Mouse (Mus musculus): ENCODE results near the gene Fam104a. TPM values are rescaled to one million over a fixed set of nuclear protein-coding genes. Genes with fewer than 3 reads are reported as not detected.
"Not testable (repeated sequence)": the region's sequence is repeated elsewhere in the genome, so short reads cannot be mapped to it uniquely, and the experiment has no call there.

Fam104a gene
- polyA plus RNA-seq, 1 experiment, result 129 TPM

DNA sequence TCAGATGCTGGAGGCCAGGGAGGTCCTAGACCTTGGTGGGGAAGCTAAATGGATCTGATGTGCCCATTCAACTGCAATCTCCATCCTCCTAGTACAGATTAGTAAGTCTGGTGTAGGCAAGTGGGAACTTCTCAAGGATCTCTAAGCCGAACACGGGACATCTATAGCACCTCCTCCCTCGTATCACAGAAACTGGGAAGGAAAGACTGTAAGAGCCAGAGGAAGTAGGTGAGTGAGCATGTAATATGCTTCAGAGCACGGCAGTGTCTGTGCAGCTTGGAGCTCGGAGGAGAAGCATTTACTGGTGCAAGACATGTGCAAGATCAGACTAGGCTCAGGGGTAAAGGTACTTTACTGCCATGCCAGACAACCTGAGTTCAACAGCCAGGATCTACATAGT is 15.1 kb downstream of the Fam104a start:
- Histone ChIP-seq H3K4me1 (peaks cover 63% of the 10 kb centered on the region), H3K36me3 (replicated peaks; ENCODE audit: low read length) (peaks cover 90% of the 10 kb centered on the region)
- TF ChIP-seq GATA1 (IDR thresholded peaks at IDR 0.05; ENCODE audit: borderline replicate concordance, low read length) (no peak), FLI1 (IDR thresholded peaks at IDR 0.05; ENCODE audit: low read length) (no peak)

DNA sequence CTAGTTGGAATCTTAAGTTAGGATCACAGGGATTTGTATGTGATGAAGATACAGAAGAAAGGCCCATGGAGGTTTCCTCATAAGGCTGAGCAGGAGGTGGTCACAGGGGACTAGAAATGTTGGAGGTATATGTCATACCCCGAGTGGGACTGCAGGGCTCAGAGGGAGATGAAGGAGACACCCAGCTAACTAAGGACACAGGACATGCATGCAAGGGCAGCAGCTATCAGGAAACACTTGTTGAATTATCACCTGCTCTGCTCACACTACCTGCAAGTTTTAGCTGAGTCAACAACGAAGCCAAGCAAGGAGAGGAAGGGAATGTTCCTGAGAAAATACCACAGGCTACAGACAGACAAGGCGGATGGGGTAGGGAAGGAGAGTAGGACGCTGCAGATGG is 16.3 kb downstream of the Fam104a start:
- no peaks in the 10 kb centered on the region for H3K27me3 ChIP-seq (replicated peaks)
- H3K4me1 ChIP-seq, result peaks cover 58% of the 10 kb centered on the region
- TF ChIP-seq GATA1 (IDR thresholded peaks at IDR 0.05; ENCODE audit: borderline replicate concordance, low read length) (no peak), FLI1 (IDR thresholded peaks at IDR 0.05; ENCODE audit: low read length) (no peak)
- H3K4me3 ChIP-seq (replicated peaks), result peak overlapping the region; percentile 12
- H3K36me3 ChIP-seq (replicated peaks; ENCODE audit: low read length), result peaks cover 89% of the 10 kb centered on the region
- no peaks in the 10 kb centered on the region for H3K9me3 ChIP-seq

More for the DNA sequence above, 15.1 kb downstream of the Fam104a start:
- no peaks in the 10 kb centered on the region for H3K27me3 ChIP-seq (replicated peaks)
- H3K9me3 ChIP-seq, result no peaks in the 10 kb centered on the region
- H3K4me3 ChIP-seq (replicated peaks), result no peak overlapping the region

DNA sequence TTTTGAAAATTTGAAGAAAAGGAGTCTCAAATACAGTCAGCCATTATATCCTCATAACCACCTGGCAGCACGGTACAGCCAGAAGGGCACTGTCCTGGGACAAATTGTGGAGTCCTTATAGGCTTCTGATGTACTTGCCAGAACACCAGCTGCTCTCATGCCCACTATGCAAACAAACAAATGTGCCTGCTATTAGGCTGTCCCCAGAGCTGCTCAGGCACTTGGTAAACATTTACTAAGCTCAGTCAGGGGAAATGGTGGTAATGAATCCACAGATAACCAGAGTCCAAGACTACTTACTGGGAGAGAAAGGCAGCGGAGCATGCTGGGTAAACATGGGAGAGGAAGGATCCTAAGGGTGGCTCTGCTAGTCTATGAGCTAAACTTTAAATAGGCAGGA is 16.8 kb downstream of the Fam104a start:
- Histone ChIP-seq H3K4me1 (peaks cover 59% of the 10 kb centered on the region), H3K36me3 (replicated peaks; ENCODE audit: low read length) (peaks cover 89% of the 10 kb centered on the region), H3K9me3 (no peaks in the 10 kb centered on the region), H3K4me3 (replicated peaks) (peak overlapping the region; percentile 50), H3K27me3 (replicated peaks) (no peaks in the 10 kb centered on the region)
- TF ChIP-seq GATA1 (IDR thresholded peaks at IDR 0.05; ENCODE audit: borderline replicate concordance, low read length) (no peak), FLI1 (IDR thresholded peaks at IDR 0.05; ENCODE audit: low read length) (no peak)

DNA sequence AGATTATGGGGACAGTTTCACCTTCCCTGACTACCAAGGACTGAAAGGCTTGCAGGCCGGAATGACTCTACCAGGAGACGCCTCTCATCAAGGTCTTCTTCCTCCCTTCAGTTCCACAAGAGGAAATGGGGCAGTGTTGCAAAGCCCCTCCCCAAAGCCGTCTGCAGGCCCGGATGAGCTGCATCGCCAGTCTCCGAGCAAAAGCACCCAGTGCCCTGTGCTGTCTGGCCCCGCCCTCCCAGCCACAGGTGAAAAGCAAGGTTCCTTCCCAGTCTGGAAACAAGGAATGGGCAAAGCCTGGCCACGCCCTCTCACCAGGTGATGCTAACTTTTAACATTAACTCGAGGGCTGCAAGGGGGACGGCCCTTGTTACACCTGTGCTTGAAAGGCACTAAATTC is 17.3 kb downstream of the Fam104a start:
- Histone ChIP-seq H3K4me1 (peaks cover 62% of the 10 kb centered on the region), H3K4me3 (replicated peaks) (peak overlapping the region; percentile 64), H3K27me3 (replicated peaks) (no peaks in the 10 kb centered on the region), H3K9me3 (no peaks in the 10 kb centered on the region), H3K36me3 (replicated peaks; ENCODE audit: low read length) (peaks cover 89% of the 10 kb centered on the region)
- TF ChIP-seq FLI1 (IDR thresholded peaks at IDR 0.05; ENCODE audit: low read length) (no peak), GATA1 (IDR thresholded peaks at IDR 0.05; ENCODE audit: borderline replicate concordance, low read length) (no peak)

DNA sequence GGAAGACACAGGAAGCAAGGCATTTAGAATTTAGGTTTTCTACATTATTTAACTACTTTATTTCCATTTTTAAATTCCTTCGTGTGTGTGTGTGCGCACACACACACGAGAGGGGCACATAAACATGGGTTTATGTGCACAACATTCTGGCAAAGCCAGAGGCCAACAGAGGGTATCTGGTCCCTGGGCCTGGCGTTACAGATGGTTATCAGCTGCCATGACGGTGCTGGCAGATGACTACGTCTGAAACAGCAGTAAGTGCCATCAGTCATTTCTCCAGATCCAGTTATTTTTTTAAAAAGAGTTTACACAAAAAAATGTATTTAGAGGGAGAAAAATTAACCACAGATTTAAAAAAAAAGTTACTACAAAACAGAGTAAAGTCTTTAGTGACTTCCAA is 17.8 kb downstream of the Fam104a start:
- H3K27me3 ChIP-seq (replicated peaks), result no peaks in the 10 kb centered on the region
- no peak overlapping the region for H3K4me3 ChIP-seq (replicated peaks)
- H3K9me3 ChIP-seq, result no peaks in the 10 kb centered on the region
- TF ChIP-seq GATA1 (IDR thresholded peaks at IDR 0.05; ENCODE audit: borderline replicate concordance, low read length) (no peak), FLI1 (IDR thresholded peaks at IDR 0.05; ENCODE audit: low read length) (no peak)
- peaks cover 60% of the 10 kb centered on the region for H3K4me1 ChIP-seq
- H3K36me3 ChIP-seq (replicated peaks; ENCODE audit: low read length), result peaks cover 89% of the 10 kb centered on the region

DNA sequence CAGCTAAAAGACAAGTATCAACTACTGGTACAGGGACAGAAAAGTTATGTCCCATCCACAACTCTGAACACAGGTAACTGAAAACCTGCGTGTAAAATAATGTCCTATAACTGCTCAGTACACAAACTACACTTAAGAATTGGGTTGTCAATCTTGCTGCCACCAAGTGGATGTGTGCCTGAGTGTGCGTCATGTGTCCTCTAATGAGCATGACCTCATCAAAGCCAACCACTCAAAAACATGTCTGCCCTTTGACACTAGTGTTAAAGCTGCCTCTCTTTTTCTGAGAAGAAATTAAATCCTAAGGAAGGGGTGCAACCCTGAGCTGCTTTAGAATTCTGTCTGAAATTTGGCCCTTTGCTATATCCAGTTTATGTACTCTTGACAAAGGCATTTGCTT is 19.7 kb downstream of the Fam104a start:
- TF ChIP-seq FLI1 (IDR thresholded peaks at IDR 0.05; ENCODE audit: low read length) (no peak), GATA1 (IDR thresholded peaks at IDR 0.05; ENCODE audit: borderline replicate concordance, low read length) (no peak)
- Histone ChIP-seq H3K4me1 (peaks cover 50% of the 10 kb centered on the region), H3K4me3 (replicated peaks) (no peak overlapping the region), H3K36me3 (replicated peaks; ENCODE audit: low read length) (peaks cover 93% of the 10 kb centered on the region), H3K27me3 (replicated peaks) (no peaks in the 10 kb centered on the region), H3K9me3 (no peaks in the 10 kb centered on the region)

DNA sequence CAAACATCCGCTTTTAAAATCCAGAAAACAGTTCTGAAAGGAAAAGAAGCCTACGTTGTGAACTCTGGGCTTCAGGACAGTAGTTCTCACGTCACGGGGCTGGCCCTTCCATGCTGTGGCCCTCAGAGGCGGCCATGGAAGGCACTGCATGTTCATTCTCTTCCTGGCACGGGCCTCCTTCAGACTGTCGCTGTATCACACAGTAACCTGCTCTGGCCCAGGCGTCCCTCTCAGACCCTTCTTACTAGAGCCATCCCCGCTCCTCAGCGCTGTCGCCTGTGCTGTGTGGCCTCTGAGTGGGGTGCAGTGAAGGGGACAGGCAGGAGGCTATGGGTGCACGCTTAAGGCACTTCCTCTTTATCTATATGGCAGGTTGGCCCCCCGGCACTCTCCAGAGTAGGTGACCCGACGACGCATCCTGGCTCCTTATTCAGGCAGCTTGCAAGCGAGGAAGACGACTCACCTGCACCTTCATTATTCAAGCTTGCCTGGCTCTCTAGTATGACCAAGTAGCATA is 22.1 kb downstream of the Fam104a start:
- no peak for TF ChIP-seq GATA1 (IDR thresholded peaks at IDR 0.05; ENCODE audit: borderline replicate concordance, low read length)
- no peak for TF ChIP-seq FLI1 (IDR thresholded peaks at IDR 0.05; ENCODE audit: low read length)
- no peaks in the 10 kb centered on the region for H3K9me3 ChIP-seq
- H3K36me3 ChIP-seq (replicated peaks; ENCODE audit: low read length), result peaks cover 92% of the 10 kb centered on the region

DNA sequence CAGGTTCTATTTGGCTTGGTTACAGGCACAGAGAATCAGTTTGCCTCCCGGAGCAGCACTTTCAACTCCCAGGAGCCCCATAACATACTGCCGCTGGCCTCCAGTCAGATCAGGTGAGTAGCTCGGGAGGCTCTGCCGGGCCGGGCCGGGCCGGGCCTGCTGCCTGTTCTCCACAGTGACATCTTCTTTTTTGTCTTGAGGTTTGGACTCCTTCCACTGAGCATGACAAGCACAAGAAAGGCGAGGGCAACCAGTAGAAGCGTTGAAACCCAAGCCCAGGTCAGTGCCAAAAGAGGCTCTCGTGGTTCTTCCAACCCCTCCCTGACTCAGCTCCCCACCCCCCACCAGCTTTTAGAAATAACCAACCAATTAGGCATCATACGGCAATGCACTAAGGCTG is 23.0 kb downstream of the Fam104a start:
- TF ChIP-seq FLI1 (IDR thresholded peaks at IDR 0.05; ENCODE audit: low read length) (no peak), GATA1 (IDR thresholded peaks at IDR 0.05; ENCODE audit: borderline replicate concordance, low read length) (no peak)
- Histone ChIP-seq H3K4me1 (peaks cover 24% of the 10 kb centered on the region), H3K27me3 (replicated peaks) (no peaks in the 10 kb centered on the region), H3K36me3 (replicated peaks; ENCODE audit: low read length) (peaks cover 95% of the 10 kb centered on the region), H3K4me3 (replicated peaks) (no peak overlapping the region), H3K9me3 (no peaks in the 10 kb centered on the region)

More for the DNA sequence above, 22.1 kb downstream of the Fam104a start:
- Histone ChIP-seq H3K4me1 (peaks cover 30% of the 10 kb centered on the region), H3K27me3 (replicated peaks) (no peaks in the 10 kb centered on the region), H3K4me3 (replicated peaks) (no peak overlapping the region)

DNA sequence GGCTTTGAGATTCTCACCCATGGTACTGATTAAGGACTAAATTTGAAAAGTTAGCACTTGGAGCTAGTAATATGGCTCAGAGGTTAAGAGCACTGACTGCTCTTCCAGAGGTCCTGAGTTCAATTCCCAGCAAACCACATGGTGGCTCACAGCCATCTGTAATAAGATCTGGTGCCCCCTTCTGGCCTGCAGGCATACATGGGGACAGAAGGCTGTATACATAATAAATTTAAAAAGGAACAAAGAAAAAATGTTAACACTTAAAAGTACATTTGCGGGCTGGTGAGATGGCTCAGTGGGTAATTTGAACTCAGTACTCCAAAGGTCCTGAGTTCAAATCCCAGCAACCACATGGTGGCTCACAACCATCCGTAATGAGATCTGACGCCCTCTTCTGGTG is 23.7 kb downstream of the Fam104a start:
- not testable (repeated sequence) for H3K9me3 ChIP-seq; H3K27me3 ChIP-seq (replicated peaks); H3K4me3 ChIP-seq (replicated peaks)
- peaks cover 24% of the 10 kb centered on the region; the same call in 1 of the 2 replicates for H3K4me1 ChIP-seq
- peaks cover 96% of the 10 kb centered on the region for H3K36me3 ChIP-seq (replicated peaks; ENCODE audit: low read length)

DNA sequence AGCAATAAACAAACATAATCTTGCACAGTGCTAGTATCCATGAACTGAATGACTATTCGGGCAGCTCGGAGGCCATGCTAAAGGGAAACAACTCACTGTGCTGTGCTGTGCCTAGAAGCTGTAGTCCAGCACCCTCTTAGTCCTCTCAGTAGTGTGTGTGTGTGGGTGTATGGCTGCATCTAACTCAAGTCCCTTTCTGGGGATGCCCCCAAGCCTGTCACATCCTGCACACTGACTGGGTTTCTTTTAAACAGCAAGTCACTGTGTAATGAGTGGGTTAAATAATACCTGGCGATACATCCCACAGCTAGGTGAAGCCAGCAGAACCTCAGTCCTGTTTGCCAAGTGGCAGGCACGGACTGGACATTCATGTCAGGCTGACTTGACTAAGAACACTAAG is 25.2 kb downstream of the Fam104a start:
- Histone ChIP-seq H3K4me1 (peaks cover 18% of the 10 kb centered on the region; the same call in 1 of the 2 replicates), H3K9me3 (no peaks in the 10 kb centered on the region), H3K36me3 (replicated peaks; ENCODE audit: low read length) (peaks cover 96% of the 10 kb centered on the region), H3K27me3 (replicated peaks) (no peaks in the 10 kb centered on the region), H3K4me3 (replicated peaks) (no peak overlapping the region)
- no peak for TF ChIP-seq GATA1 (IDR thresholded peaks at IDR 0.05; ENCODE audit: borderline replicate concordance, low read length)
- no peak for TF ChIP-seq FLI1 (IDR thresholded peaks at IDR 0.05; ENCODE audit: low read length)

DNA sequence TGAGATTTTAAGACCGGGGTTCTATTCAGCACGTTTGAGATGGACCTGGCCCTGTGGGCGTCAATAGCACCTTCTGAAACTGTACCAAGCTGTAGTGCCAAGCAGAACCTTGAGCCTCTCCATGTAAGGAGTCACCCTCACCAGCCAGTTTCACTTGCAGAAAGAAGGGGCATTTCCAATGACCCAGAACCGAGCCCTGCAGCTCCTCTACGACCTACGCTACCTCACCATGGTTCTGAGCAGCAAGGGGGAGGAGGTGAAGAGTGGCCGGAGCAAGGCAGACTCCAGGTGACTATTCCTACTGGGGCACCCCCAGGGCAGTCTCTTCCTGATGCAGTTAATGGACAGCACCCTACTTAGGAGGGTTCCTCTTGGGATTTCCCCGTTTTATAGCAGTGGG is 25.6 kb downstream of the Fam104a start:
- no peak for TF ChIP-seq GATA1 (IDR thresholded peaks at IDR 0.05; ENCODE audit: borderline replicate concordance, low read length)
- TF ChIP-seq FLI1 (IDR thresholded peaks at IDR 0.05; ENCODE audit: low read length), result no peak
- Histone ChIP-seq H3K9me3 (no peaks in the 10 kb centered on the region), H3K4me3 (replicated peaks) (no peak overlapping the region), H3K4me1 (peaks cover 16% of the 10 kb centered on the region; the same call in 1 of the 2 replicates), H3K27me3 (replicated peaks) (no peaks in the 10 kb centered on the region), H3K36me3 (replicated peaks; ENCODE audit: low read length) (peaks cover 96% of the 10 kb centered on the region)
